Mouse (Mus musculus) left cerebral cortex, postnatal 36 days (tissue): ENCODE data around the gene Krt39. TPM values are rescaled to one million over a fixed set of nuclear protein-coding genes. Genes with fewer than 3 reads are reported as not detected.

Source experiments
- DNase-seq, 2 experiments: peaks; one replicate each; pipeline ENCODE4 v3.0.0; 2021 to 2022; ENCODE audit warnings: low spot score in 2 of 2, mixed read lengths in 1 of 2
- intact Hi-C: fragments of 180-260 bp; cut with DNase I; formaldehyde crosslinking; loops from one replicate; pipeline ENCODE4 v1.15.1; 2025
- total RNA-seq, 2 experiments: library from RNA; stranded (reverse); gene quantifications; 2 replicates each; pipeline ENCODE4 v1.2.3; 2021

Gene Krt39
- not detected for total RNA-seq

DNA sequence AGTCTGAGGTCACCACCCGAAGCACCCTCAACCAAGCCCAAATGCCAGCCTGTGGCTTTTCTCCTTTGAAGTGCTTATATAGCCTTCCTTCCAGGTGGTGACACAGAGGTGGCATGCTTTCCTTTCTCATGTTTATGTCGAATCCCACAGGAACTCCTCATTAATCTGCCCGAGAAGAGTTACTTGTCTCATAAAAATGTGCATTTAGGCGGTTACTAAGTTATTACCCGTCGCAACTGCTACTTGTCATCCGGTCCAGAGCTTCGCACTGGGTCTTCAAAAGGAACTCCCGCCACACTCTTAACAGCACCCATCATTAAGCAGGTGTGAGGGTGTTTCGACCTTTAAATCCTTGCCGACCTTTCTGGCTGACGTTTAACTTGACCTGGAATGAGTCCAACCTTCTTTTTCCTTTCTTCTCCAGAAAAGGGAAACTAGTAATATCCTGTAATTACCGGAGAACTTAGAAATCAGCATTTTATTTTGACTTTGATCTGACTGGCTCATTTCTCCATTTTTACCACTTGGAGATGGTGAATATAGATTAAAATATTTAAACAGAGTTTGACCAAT lies at the start of gene Krt39:
Gene Krt39, minus strand, starts transcription at position 51 of the 573 bp plus-strand sequence.
- intact Hi-C loops: no loop called here
- no peak for DNase-seq

DNA sequence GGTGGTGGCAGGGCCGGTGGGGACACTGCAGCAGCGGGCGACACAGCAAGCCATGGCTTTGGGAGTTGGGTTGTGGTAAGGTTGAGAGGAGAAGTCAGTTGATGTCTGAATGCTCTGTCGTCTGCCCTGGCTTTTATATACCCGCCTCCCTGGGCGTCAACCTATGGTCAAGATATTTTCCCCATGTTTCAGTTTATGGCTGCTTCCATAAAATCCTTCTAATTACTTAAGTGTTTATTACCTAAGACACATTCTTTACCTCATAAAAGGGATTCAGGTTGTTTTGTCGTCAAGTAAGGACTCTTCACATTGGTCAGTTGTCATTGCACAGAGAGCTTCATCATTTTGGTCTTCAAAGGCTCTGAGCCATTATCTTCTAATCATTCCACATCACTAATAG lies 45.4 kb upstream of the Krt39 start, which contains the start of gene Krtap3-1:
Gene Krtap3-1, minus strand, starts transcription at position 101 of the 400 bp plus-strand sequence.
- intact Hi-C loops: no loop called here
- no peak for DNase-seq

DNA sequence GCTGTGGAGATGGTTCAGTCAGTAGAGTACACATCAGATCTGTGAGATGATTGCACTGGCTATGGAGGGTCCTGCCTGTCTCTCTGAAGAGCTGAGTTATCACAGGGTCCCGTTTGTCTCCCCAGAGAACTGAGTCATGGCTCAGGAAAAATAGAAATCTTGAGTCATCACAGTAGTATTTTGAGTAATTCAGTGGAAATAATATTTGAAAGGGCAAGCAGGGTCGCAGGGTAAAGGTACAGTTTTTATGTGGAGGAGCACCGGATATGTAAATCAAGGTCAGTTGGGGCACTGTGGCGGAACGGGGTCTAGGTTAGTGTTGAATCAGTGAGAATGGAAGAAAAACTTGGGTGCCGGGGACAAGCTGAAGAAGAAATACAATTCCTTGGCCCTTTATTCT lies 41.4 kb upstream of the Krt39 start:
- intact Hi-C loops: no loop called here
- no peak for DNase-seq

DNA sequence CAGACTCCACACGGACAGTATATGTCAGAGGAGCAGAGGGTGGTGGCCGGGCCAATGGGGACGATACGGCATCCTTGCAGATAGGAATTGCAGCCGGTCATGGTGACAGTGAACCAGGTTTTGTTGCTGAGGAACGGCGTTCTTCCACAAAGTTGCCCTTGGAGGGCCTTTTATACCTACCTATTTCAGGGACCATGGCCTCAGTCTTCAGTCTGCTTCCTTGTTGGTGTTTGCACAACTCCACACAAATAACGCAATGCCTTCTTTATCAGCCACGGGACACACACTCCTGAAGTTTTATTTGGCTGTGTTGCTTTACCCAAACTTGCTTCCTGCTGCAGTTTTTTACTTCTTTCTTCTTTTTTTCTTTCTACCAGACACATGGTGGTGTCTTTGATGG lies 38.2 kb upstream of the Krt39 start, which contains the start of gene Gm11939:
Gene Gm11939, minus strand, starts transcription at position 101 of the 400 bp plus-strand sequence.
- no peak for DNase-seq
- intact Hi-C loops: no loop called here

DNA sequence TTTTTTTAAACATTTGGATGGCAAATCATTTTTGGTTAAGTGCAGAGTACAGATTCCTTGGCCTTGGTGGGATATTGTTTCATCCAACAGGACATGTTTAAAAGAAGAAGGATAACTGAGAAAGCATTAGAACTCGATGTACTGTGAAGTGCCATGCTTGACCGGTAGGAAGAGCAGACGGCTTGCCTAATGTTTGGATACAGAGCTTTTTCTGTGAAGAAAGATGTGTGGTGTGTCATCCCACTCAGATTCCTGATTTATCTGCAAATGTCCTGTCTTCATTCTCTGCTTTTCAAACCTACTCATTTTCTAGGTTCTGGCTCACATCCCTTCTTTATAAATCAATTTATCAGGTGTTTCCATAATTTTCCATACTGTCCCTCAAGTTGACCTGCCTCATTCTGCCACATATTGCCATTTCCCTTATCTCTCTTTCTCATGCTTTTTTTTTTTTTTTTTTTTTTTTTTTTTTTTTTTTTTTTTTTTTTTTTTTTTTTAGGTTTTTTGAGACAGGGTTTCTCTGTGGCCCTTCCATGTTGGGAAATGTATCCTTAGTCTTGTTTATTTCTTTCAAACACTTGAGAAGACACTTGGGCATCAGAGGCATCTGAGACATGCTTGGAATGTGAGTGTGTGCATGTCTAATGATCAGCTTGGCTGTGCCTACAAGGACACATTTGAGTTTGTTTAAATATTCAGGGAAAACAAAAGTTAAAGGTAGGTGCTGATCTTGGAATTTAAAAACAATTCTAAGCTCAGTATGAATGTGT lies 37.0 kb upstream of the Krt39 start:
- intact Hi-C loops: no loop called here
- no peak for DNase-seq

DNA sequence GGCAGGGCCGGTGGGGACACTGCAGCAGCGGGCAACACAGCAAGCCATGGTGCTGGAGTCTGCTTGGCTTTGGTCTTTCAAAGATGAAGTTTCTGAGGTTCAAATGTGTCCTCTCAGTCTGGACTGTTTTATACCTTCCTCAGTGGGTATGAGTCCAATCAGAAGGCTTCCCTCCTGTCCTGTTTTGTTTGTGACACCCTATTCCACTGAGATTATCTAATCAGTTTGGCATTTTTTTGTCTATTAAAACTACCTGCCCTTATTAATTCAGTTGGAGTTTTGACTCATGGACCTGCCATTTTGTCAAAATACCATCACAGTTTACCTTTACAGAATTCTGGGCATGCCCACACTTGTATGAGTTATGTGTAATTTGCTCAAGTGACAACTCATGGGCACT lies 35.6 kb upstream of the Krt39 start, which contains the start of gene Krtap3-2:
Gene Krtap3-2, minus strand, starts transcription at position 101 of the 400 bp plus-strand sequence.
- intact Hi-C loops: no loop called here
- no peak for DNase-seq

DNA sequence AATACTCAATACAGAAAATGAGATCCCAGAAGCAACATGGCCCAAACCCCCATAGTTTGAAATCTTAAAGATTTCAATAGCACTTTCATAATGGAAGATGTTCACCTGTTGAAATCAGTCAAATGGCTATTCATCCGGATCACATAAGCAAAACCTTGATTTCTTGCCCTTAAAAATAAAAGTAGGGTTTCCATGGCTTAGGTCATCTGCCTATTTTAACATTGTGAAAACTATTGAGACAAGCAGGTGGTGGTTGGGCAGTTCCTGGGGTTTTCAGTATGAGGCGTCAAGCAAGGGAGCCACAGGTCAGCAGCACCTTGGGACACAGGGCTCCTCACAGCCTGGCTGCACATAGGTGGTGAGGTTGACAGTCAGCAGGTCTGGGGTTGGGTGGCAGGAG lies 35.1 kb upstream of the Krt39 start:
- intact Hi-C loops: no loop called here
- DNase-seq: no peak

DNA sequence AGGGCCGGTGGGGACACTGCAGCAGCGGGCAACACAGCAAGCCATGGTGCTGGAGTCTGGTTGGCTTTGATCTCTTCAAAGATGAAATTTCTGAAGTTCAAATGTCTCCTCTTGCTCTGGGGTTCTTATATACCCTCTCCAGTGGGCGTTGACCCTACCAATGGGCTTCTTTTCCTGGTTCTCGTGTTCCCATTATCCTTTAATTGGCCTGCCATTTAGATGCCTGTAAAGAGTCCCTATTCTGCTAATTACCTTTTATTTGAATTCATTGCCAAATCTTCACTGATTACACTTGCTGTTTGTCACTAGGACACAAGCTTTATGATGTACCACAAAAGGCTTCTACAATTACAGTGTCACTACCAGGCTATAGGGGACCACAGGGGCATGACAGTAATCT lies 29.6 kb upstream of the Krt39 start, which contains the start of gene Krtap3-3:
Gene Krtap3-3, minus strand, starts transcription at position 101 of the 400 bp plus-strand sequence.
- intact Hi-C loops: no loop called here
- no peak for DNase-seq

DNA sequence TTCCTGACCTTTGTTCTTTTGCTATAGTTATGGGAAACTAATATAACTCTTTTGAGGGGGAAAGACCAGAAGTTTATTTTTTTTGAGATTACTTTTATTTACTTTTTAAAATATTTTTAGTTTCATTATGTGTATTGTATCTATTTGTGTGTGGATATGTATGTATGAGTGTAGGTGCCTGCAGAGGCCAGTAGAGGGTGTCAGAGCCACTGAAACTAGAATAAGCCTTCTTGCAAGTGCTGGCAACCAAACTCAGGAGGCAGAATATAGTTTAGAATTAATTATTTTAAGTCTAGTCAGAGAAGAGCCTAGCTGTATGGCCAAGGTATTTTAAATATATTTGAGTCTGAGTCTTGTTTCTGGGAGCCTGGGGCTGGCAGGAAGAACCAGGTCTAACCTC lies 26.8 kb upstream of the Krt39 start:
- intact Hi-C loops: no loop called here
- no peak for DNase-seq

DNA sequence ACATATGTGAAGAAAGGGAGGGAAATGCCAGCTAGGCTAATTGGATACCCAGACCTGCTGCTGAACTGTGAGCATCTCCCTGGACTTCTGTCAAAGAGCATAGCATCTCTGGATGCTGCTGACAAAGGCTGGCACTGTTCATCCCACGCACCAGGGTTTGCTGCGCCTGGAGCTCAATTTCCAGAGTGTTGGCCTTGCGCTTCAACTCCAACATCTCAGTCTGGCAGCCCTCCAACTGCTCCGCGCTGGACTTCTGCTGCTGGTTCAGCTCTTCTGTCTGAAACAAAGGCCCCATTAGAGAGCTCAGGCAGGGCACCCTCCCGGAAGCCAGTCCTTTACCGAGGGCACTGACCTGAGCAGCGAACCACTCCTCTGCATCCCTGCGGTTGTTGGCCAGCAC lies 18.6 kb upstream of the Krt39 start:
- intact Hi-C loops: no loop called here
- peak; percentile 14 to 16 for DNase-seq

DNA sequence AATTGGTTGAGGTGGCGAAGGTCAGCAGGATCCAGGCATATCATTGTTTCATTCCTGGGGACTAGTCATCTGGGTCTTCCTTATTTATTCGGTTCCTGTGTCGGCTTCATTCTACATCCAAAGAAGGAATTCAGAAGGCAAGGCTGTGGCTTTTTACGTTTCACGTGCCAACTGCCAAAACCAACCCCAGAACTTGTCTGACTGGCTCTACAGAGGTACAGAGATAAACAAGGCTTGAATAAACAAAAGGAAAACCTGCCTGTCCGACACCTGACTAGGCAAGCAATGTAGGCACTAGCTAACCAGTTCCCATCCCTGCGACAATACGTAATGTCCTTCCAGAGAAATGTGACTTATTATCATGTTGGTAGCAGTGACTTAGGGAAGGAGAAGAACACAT lies 7.0 kb downstream of the Krt39 start:
- DNase-seq: no peak
- intact Hi-C loops: no loop called here

DNA sequence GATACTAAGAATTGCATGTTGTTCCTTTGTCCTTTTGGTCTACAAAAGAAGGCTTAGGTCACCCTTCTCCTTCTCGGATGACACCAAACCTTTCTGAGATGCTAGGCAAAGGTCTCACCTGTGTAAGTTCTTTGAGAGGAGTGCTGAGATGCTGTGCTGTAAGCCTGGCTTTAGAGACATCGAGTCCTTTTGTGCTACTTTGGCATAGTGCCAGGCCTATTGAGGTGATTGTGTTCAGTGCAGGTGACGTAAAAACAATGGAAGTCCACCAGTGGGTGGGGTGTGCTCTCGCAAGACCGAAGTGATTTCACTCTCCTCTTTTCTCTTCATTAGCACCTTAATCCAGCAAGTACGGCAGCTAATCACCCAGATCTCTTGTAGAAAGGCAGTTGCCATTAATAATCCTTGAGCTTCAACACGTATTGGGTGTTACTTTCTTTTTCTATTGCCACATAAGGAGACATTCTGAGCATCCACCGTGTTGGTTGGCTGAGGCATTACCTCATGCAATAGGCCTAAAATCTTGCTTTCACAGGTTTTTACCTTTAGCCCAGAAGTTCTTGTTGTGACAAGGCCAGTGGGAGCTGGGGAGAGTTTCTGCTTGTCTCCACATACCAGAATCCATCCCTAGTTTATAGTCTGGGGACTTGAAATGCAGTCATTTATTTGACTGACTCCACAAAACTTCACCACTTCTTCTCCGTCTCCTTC lies 20.9 kb downstream of the Krt39 start:
- intact Hi-C loops: no loop called here

DNA sequence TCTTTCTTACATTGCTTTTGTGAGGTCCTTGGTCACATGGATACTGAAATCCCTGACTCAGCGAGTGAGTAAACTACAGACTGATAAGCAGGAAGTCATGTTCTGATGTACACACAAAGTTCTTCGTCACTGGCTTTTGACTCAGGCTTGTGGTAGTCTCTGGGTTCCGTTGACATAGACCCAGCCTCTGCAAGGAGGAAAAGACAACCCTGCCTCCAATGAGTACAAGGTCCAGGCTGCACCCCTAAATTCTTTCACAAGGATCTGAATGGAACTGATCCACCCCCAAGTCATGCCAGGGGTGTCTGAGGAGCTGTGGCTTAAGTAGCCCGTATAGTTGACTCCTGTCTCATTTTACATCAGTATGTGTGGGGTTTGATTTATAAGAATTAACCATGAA lies 24.7 kb downstream of the Krt39 start:
- intact Hi-C loops: no loop called here
- no peak for DNase-seq

More for the DNA sequence above, 20.9 kb downstream of the Krt39 start:
- DNase-seq: no peak

DNA sequence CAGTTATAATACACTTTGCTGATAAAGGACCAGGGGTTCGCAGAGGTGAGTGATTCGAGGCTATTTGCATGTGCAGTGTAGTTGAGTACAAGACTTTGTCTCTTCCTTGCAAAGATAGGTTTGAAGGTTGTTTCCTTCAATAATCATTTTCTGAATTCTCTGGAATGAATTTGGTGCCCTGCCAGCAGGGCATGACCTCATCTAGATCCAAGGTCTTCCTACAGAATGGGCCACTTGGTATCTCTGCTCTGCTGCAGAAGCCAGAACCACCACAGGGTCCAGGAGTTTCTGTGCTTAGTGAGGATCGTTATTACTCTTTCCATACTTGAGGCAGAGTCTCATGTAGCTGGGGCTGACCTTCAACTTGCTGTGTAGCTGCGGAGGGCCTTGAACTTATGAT lies 26.4 kb downstream of the Krt39 start:
- intact Hi-C loops: no loop called here
- no peak for DNase-seq

DNA sequence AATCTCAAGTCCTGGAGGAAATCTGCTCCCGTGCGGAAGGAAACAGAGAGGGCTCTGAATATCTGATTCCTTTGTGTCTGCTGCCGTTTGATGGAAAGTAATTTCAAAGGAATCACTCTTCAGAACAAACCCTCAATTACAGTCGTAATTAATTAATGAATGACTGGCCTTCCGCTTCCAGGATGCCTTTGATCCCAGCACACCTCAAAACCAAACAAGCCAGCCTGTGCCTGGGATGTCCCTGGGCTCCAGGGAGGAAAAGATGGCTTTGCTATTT lies 27.6 kb downstream of the Krt39 start:
- DNase-seq: no peak
- intact Hi-C loops: no loop called here

DNA sequence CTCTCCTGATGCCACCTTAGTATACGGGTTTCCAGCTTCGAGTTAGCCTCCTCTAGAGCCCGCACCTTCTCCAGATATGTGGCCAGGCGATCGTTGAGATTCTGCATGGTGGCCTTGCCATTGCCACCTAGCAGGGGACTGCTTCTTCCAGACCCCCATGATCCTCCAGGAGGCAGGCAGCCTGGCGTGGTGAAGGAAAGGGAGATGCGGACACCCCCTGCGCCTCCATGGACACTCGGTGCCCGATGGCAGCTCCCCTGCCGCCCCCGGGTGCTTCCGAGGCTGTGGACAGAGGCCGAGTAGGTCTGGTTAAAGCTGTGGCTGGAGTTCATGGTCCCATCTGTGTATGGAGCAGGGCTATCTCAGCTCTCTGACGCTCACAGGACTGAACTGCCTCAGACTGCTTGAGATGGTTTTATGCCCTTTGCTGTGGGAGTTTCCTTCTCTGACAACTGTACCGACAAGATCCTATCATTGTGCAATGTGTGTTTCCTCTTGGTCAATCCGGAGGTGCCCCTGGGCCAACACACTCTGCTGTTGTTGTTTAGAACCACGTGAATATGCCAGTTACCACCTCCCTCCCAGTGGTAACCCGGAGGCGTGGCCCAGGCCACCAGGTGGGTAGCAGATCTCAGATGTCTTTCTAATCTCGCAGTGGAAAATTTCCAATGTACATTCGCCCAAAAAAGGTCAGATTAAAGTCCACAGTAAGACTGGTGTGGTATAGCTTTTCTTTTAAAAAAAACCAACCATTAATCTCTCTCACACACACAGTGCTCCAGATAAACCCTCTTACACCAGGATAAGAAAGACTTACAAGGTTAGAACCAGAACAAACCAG lies 28.2 kb downstream of the Krt39 start, which contains the start of gene Krt23:
Gene Krt23, minus strand, starts transcription at position 405 of the 841 bp plus-strand sequence.
- DNase-seq: no peak
- intact Hi-C loops: no loop called here

DNA sequence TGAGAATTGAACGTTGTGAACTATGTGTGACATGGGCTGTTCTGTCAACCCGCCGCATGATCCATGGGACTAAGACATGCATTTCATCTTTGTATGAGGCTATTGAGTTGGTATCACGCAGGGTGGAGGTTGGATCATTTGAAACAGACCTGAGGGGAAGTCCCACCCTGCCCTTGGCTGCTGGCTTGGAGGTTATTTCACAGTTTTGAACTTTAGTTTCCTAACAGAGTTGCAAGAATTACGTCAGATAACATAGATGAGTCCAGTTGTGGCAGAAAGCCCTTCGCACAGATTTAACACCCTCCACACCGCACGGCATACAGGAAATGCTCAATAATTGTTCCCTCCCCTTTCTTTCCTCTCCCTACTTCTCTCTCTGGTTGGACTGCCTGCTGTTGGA lies 30.1 kb downstream of the Krt39 start:
- intact Hi-C loops: no loop called here
- no peak for DNase-seq

DNA sequence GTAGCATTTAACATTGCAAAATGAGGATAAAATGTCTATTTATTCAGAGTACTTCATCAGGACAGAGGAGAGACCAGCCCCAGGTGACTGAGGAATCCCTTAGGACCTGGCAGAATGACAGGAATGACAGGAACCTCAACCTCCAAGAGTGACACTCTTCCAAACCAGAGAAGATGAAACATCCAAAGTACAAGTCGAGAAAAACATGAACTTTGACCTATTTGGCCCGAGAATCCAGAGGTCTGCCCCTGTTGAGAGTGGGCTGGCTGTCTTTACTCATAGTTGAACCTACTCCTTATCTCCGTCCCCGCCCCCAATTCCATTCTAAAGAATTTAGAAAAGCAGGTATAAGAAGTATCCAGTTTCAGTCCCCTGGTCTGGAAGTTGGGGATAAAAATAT lies 30.5 kb downstream of the Krt39 start:
- intact Hi-C loops: no loop called here
- no peak for DNase-seq

DNA sequence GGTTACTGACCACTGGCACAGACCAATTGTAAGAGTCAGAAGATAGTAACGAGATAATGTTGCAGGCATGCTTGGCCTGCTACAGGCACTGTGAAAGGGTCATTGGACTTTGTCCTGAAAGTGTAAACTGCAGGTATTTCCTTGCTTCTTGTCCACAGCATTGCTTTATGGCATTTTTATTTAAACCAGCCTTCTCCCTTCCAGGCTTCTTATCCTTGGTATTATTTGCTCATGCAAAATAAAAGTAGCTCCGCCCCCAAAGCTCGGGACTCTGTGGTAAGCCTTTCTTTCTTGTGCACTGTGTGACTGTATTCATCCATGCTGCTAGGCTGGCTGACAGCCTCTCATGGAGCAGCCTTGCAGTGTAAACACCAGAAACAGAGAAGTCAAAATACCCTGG lies 31.9 kb downstream of the Krt39 start:
- intact Hi-C loops: no loop called here
- DNase-seq: no peak

DNA sequence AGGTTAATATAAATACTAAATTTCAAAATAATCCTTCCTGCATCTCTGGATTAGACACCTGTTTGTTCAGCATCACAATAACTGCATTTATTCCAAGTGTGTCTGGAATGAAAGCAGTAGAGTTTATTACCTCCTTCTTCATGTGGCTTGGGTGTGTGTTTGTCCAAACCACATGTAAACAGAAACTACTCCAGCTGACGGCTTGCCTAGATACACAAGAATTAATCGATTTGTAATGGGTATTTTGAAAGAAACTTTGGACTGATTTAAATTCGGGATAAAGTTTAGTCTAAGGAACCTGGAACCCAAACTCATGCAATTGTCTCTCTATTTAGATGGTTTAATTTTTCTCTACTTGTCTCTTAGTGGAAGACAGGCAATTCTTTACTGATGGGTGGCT lies 46.2 kb downstream of the Krt39 start:
- no peak for DNase-seq
- intact Hi-C loops: no loop called here
